Mouse (Mus musculus) MEL (cell line): Measurements from ENCODE around the gene Gpc3. TPM values are rescaled to one million over a fixed set of nuclear protein-coding genes. Genes with fewer than 3 reads are reported as not detected.

Source experiments
- DNase-seq: peaks from one replicate; pipeline ENCODE4 v3.0.0; 2011; ENCODE audit warnings: low read depth, low spot score
- H3K27ac ChIP-seq: 2 replicates; pipeline ENCODE4 v1.5.1; 2012; ENCODE audit warnings: low read depth, mild to moderate bottlenecking, control low read depth, low read length, moderate library complexity; ENCODE audit not compliant: control insufficient read depth
- H3K27me3 ChIP-seq, 2 experiments: fragments of 150-350 bp in 1 of 2; sonication (generic) in 1 of 2; 2 replicates each; pipeline ENCODE4 v1.6.1; 2012; ENCODE audit warnings: low read length in 2 of 2, mild to moderate bottlenecking in 2 of 2, improper control_type of control experiment in 1 of 2, moderate library complexity in 1 of 2; ENCODE audit not compliant: insufficient read depth in 2 of 2, control insufficient read depth in 1 of 2
- H3K36me3 ChIP-seq, 2 experiments: 2 replicates each; pipeline ENCODE4 v1.6.1; 2012 to 2014; ENCODE audit warnings: low read length in 2 of 2, improper control_type of control experiment in 1 of 2, inconsistent platforms in 1 of 2, mild to moderate bottlenecking in 1 of 2; ENCODE audit not compliant: insufficient read depth in 2 of 2, control insufficient read depth in 1 of 2
- H3K4me1 ChIP-seq, 2 experiments: fragments of 150-350 bp in 1 of 2; sonication (generic) in 1 of 2; 2 replicates each; pipeline ENCODE4 v1.6.1; 2012; ENCODE audit warnings: low read length in 2 of 2, improper control_type of control experiment in 1 of 2, mild to moderate bottlenecking in 1 of 2; ENCODE audit not compliant: insufficient read depth in 2 of 2, control insufficient read depth in 1 of 2
- H3K4me3 ChIP-seq, 2 experiments: fragments of 150-350 bp in 1 of 2; sonication (generic) in 1 of 2; 2 replicates each; pipeline ENCODE4 v1.5.1; 2012; ENCODE audit warnings: low read depth in 2 of 2, low read length in 2 of 2, mild to moderate bottlenecking in 2 of 2, moderate library complexity in 2 of 2, control low read depth in 1 of 2, improper control_type of control experiment in 1 of 2; ENCODE audit not compliant: control insufficient read depth in 1 of 2, insufficient read depth in 1 of 2
- H3K79me2 ChIP-seq: 2 replicates; pipeline ENCODE4 v1.6.1; 2012; ENCODE audit warnings: mild to moderate bottlenecking, low read length, moderate library complexity; ENCODE audit not compliant: control insufficient read depth, poor library complexity, insufficient read depth
- H3K9ac ChIP-seq: 2 replicates; pipeline ENCODE4 v1.6.1; 2012; ENCODE audit warnings: low read depth, mild to moderate bottlenecking, control low read depth, low read length, moderate library complexity; ENCODE audit not compliant: control insufficient read depth, poor library complexity, severe bottlenecking
- H3K9me3 ChIP-seq: fragments of 150-350 bp; sonication (generic); replicated peaks from 2 replicates; pipeline ENCODE4 v1.6.1; 2012; ENCODE audit warnings: mild to moderate bottlenecking, low read length, improper control_type of control experiment, moderate library complexity; ENCODE audit not compliant: insufficient read depth
- CHD1 ChIP-seq: IDR thresholded peaks from 2 replicates; pipeline ENCODE4 v1.6.1; 2012; ENCODE audit warnings: low read depth, mild to moderate bottlenecking, inconsistent platforms, low read length, improper control_type of control experiment
- CHD2 ChIP-seq: IDR thresholded peaks from 2 replicates; pipeline ENCODE4 v1.6.1; 2011; ENCODE audit warnings: low read length, improper control_type of control experiment
- CTCF ChIP-seq, 3 experiments: IDR thresholded peaks in 2 of 3; conservative IDR thresholded peaks in 1 of 3; 2 replicates each; pipeline ENCODE4 v1.5.1; 2011 to 2012; ENCODE audit warnings: low read length in 3 of 3, low read depth in 2 of 3, mild to moderate bottlenecking in 2 of 3, improper control_type of control experiment in 1 of 3, inconsistent platforms in 1 of 3, mixed read lengths in 1 of 3, moderate library complexity in 1 of 3; ENCODE audit not compliant: control insufficient read depth in 1 of 3, insufficient read depth in 1 of 3, poor library complexity in 1 of 3, severe bottlenecking in 1 of 3
- ELF1 ChIP-seq: IDR thresholded peaks from 2 replicates; pipeline ENCODE4 v1.6.1; 2014; ENCODE audit warnings: low read depth, mild to moderate bottlenecking, inconsistent platforms, low read length, improper control_type of control experiment, moderate library complexity
- ETS1 ChIP-seq: IDR thresholded peaks from 2 replicates; pipeline ENCODE4 v1.6.1; 2012; ENCODE audit warnings: low read depth, mild to moderate bottlenecking, inconsistent platforms, low read length, improper control_type of control experiment, moderate library complexity
- HCFC1 ChIP-seq: IDR thresholded peaks from 2 replicates; pipeline ENCODE4 v1.6.1; 2012; ENCODE audit warnings: low read depth, mild to moderate bottlenecking, inconsistent platforms, low read length, improper control_type of control experiment, moderate library complexity
- JUND ChIP-seq: IDR thresholded peaks from 2 replicates; pipeline ENCODE4 v1.6.1; 2011; ENCODE audit warnings: low read depth, mild to moderate bottlenecking, improper control_type of control experiment, low read length
- KAT2A ChIP-seq: conservative IDR thresholded peaks from 2 replicates; pipeline ENCODE4 v1.6.1; 2012; ENCODE audit warnings: low read depth, low read length, improper control_type of control experiment, inconsistent platforms
- MAX ChIP-seq: IDR thresholded peaks from 2 replicates; pipeline ENCODE4 v1.6.1; 2011; ENCODE audit warnings: low read length, improper control_type of control experiment
- MXI1 ChIP-seq: IDR thresholded peaks from 2 replicates; pipeline ENCODE4 v1.6.1; 2011; ENCODE audit warnings: mild to moderate bottlenecking, low read depth, low read length, improper control_type of control experiment
- NELFE ChIP-seq: IDR thresholded peaks from 2 replicates; pipeline ENCODE4 v1.6.1; 2011; ENCODE audit warnings: low read depth, low read length, improper control_type of control experiment
- POLR2A ChIP-seq, 2 experiments: IDR thresholded peaks; 2 replicates each; pipeline ENCODE4 v1.6.1; 2011 to 2012; ENCODE audit warnings: low read length in 2 of 2, mild to moderate bottlenecking in 2 of 2, control low read depth in 1 of 2, improper control_type of control experiment in 1 of 2, low read depth in 1 of 2, moderate library complexity in 1 of 2; ENCODE audit not compliant: control insufficient read depth in 1 of 2, insufficient read depth in 1 of 2, poor library complexity in 1 of 2
- RCOR1 ChIP-seq: IDR thresholded peaks from 2 replicates; pipeline ENCODE4 v1.6.1; 2012; ENCODE audit warnings: low read depth, mild to moderate bottlenecking, inconsistent platforms, low read length, improper control_type of control experiment
- SIN3A ChIP-seq: IDR thresholded peaks from 2 replicates; pipeline ENCODE4 v1.6.1; 2012; ENCODE audit warnings: low read length, improper control_type of control experiment, inconsistent platforms
- SMC3 ChIP-seq: IDR thresholded peaks from 2 replicates; pipeline ENCODE4 v1.6.1; 2011; ENCODE audit warnings: low read depth, low read length, improper control_type of control experiment
- TAL1 ChIP-seq: IDR thresholded peaks from 2 replicates; pipeline ENCODE4 v1.6.1; 2012; ENCODE audit warnings: mild to moderate bottlenecking, inconsistent platforms, low read length, moderate library complexity, mixed read lengths
- TBP ChIP-seq: IDR thresholded peaks from 2 replicates; pipeline ENCODE4 v1.8.0; 2011; ENCODE audit warnings: low read depth, low read length, improper control_type of control experiment
- USF1 ChIP-seq: IDR thresholded peaks from 2 replicates; pipeline ENCODE4 v1.6.1; 2014; ENCODE audit warnings: low read depth, mild to moderate bottlenecking, inconsistent platforms, low read length, improper control_type of control experiment, moderate library complexity
- ZC3H11A ChIP-seq: IDR thresholded peaks from 2 replicates; pipeline ENCODE4 v1.6.1; 2012; ENCODE audit warnings: low read depth, mild to moderate bottlenecking, inconsistent platforms, low read length, improper control_type of control experiment
- ZKSCAN1 ChIP-seq: IDR thresholded peaks from 2 replicates; pipeline ENCODE4 v1.6.1; 2012; ENCODE audit warnings: low read depth, mild to moderate bottlenecking, inconsistent platforms, low read length, improper control_type of control experiment, moderate library complexity
- ZMIZ1 ChIP-seq: IDR thresholded peaks from 2 replicates; pipeline ENCODE4 v1.6.1; 2012; ENCODE audit warnings: low read depth, mild to moderate bottlenecking, inconsistent platforms, low read length, improper control_type of control experiment, moderate library complexity
- ZNF384 ChIP-seq: IDR thresholded peaks from 2 replicates; pipeline ENCODE4 v1.6.1; 2012; ENCODE audit warnings: low read depth, mild to moderate bottlenecking, inconsistent platforms, low read length, improper control_type of control experiment
- polyA plus RNA-seq, 2 experiments: library from polyadenylated mRNA; stranded (reverse) in 1 of 2; unstranded in 1 of 2; fragments of >175 nt in 1 of 2; fragments of >200 nt in 1 of 2; gene quantifications; 2 replicates each; pipeline versions ENCODE4 v1.2.1 to v1.2.4; 2012; ENCODE audit warnings: low replicate concordance in 2 of 2, low read depth in 1 of 2; ENCODE audit not compliant: insufficient read length in 2 of 2, insufficient read depth in 1 of 2, missing spikeins in 1 of 2
- total RNA-seq: library from RNA; depleted of rRNA; stranded (reverse); fragments of 300-350 nt; gene quantifications from 2 replicates; pipeline ENCODE4 v1.2.3, GENCODE M21; 2012

Gene Gpc3
- total and polyA plus RNA-seq, 3 experiments: not detected

GRCm38 (mm10) chrX:52587671-52588070, 26.1 kb downstream of the Gpc3 start:
- H3K27ac ChIP-seq: no peak overlapping the region
- TF ChIP-seq ZC3H11A (no peak), CTCF (IDR thresholded peaks at IDR 0.05 in 2 of 3, conservative IDR thresholded peaks at IDR 0.05 in 1 of 3; ENCODE audit: control insufficient read depth in 1 of 3, insufficient read depth in 1 of 3, low read depth in 2 of 3, low read length in 3 of 3, poor library complexity in 1 of 3, severe bottlenecking in 1 of 3) (peak in 1 of 3 experiments; percentile 20; a peak in 1 of 6 replicates)
- no peak overlapping the region for H3K4me3 ChIP-seq
- no peaks in the 10 kb centered on the region for H3K27me3 ChIP-seq
- H3K36me3 ChIP-seq: no peaks in the 10 kb centered on the region
- no peaks in the 10 kb centered on the region for H3K4me1 ChIP-seq
- no peaks in the 10 kb centered on the region for H3K9me3 ChIP-seq
- no peak overlapping the region for H3K9ac ChIP-seq
- DNase-seq: peak; percentile 12
- no peaks in the 10 kb centered on the region for H3K79me2 ChIP-seq

- Histone ChIP-seq H3K4me3 (no peak overlapping the region), H3K27me3 (no peaks in the 10 kb centered on the region), H3K27ac (no peak overlapping the region), H3K79me2 (no peaks in the 10 kb centered on the region), H3K36me3 (no peaks in the 10 kb centered on the region), H3K9ac (no peak overlapping the region), H3K9me3 (no peaks in the 10 kb centered on the region), H3K4me1 (no peaks in the 10 kb centered on the region)
- DNase-seq: no peak
- TF ChIP-seq MXI1 (no peak), ETS1 (no peak), RCOR1 (no peak), NELFE (no peak), KAT2A (no peak), ZNF384 (no peak), SMC3 (no peak), ZMIZ1 (no peak), USF1 (no peak), CHD1 (no peak), TBP (no peak), CHD2 (no peak), JUND (no peak), HCFC1 (no peak), ELF1 (no peak), ZKSCAN1 (no peak), SIN3A (no peak), MAX (no peak), TAL1 (no peak), POLR2A (IDR thresholded peaks at IDR 0.05; ENCODE audit: control insufficient read depth in 1 of 2, insufficient read depth in 1 of 2, low read depth in 1 of 2, low read length in 2 of 2, poor library complexity in 1 of 2) (no peak)
These were observed 53.8 kb downstream of the Gpc3 start for GRCm38 (mm10) chrX:52559995-52560394.
